Mouse (Mus musculus): ENCODE data around the gene Cr1l. TPM values are rescaled to one million over a fixed set of nuclear protein-coding genes. Genes with fewer than 3 reads are reported as not detected.

Gene Cr1l
- 42.0 and 46.8 TPM in 2 replicates for polyA plus RNA-seq (2015; fragmentation: Nextera tagmentation; extraction: Ambion mirVana)

GRCm38 (mm10) chr1:195130953-195131674 lies at the start of gene Cr1l:
TSS of gene Cr1l (minus strand) at chr1:195131586.

GRCm38 (mm10) chr1:195175980-195176931 lies 44.9 kb upstream of the Cr1l start, which contains the start of gene Cr2:
TSS of gene Cr2 (minus strand) at chr1:195176716.

GRCm38 (mm10) chr1:195092220-195092720 lies 39.1 kb downstream of the Cr1l start, which contains the start of gene Cd46:
TSS of gene Cd46 (minus strand) at chr1:195092249.

Other genes starting within 250 kb of the Cr1l start
- gene Cd34, start 192.8 kb downstream of the Cr1l start, polyA plus RNA-seq (2015; fragmentation: Nextera tagmentation; extraction: Ambion mirVana) = 22.0 and 25.0 TPM in 2 replicates
- 0.87 and 1.2 TPM in 2 replicates for gene Cd46, start 39.3 kb downstream of the Cr1l start, polyA plus RNA-seq (2015; fragmentation: Nextera tagmentation; extraction: Ambion mirVana)
- 0.66 and 1.1 TPM in 2 replicates for gene Cr2, start 45.1 kb upstream of the Cr1l start, polyA plus RNA-seq (2015; fragmentation: Nextera tagmentation; extraction: Ambion mirVana)